Mouse (Mus musculus): ENCODE data around the gene Il1rapl2. TPM values are rescaled to one million over a fixed set of nuclear protein-coding genes. Genes with fewer than 3 reads are reported as not detected.

Gene Il1rapl2
- 0.15 and 0.26 TPM in 2 replicates for polyA plus RNA-seq (2014; fragmentation: Nextera tagmentation; extraction: Ambion mirVana)

DNA sequence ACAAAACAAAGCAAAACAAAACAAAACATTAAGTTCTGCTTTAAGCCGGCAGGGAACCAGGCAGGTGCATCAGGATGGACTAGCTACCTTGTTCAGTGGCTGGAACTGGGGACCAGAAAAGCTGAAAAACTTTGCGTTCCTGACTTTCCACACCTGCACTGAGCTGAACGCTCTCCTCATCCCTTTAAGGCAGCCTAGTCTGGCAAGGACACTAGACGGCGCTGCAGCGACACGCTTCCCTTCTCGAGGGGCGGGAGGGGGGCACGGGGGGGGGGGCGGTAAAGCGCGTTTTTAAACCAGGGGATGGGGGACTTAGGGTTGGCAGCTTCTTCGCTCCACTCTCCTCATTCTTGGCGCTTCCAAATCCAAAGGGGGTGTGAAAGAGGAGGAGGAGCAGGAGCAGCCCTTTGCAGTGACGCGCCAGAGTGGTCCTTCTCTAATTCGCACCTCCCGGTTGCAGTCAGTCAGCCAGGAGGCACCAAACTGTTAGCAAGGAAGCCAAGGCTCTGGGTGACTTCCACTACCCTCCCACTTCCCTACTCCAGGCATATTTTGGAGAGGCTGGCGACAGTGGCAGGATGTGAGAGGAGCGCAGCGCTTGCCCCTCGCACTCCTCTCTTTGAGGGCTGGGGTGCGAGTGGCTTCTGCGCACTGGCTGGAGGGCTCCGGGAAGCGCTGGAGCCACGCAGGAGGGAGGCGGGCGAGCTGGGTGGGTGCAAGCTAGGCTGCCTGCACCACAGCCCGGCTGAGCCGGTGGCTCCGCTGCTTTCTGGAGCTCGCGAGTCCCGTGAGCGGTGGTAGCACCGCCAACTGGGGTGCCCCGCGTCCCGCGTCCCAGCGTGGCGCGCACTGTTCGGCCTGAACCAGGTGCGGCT is at the start of gene Il1rapl2:
Gene Il1rapl2, plus strand, starts transcription at position 288 of the 875 bp plus-strand sequence.
- Histone ChIP-seq H3K9me3 (replicated peaks; ENCODE audit: control insufficient read depth, low read length) (no peaks in the 10 kb centered on the region), H3K27ac (ENCODE audit: low read depth, low read length) (no peak within 1 kb of the TSS), H3K27me3 (ENCODE audit: control insufficient read depth, insufficient read depth, low read length) (peaks cover 30% of the 10 kb centered on the region), H3K9ac (ENCODE audit: low read depth, low read length) (no peak within 1 kb of the TSS), H3K4me3 (ENCODE audit: low read depth, low read length) (peak within 1 kb of the TSS; percentile 39), H3K4me1 (ENCODE audit: control insufficient read depth, insufficient read depth, low read length) (no peaks in the 10 kb centered on the region), H3K4me2 (peak within 1 kb of the TSS; percentile 77), H3K36me3 (ENCODE audit: control insufficient read depth, insufficient read depth, low read length) (no peaks in the 10 kb centered on the region)
- peak; percentile 14; the same call in 1 of the 2 replicates for ATAC-seq (replicated peaks; ENCODE audit: insufficient number of reproducible peaks, low FRiP score, low TSS enrichment)
- 9% methylated on average over 36 of the region's 47 CpGs for WGBS (ENCODE audit: insufficient replicate concordance)

- Histone ChIP-seq H3K4me3 (ENCODE audit: low read depth, low read length) (no peak overlapping the region), H3K9ac (ENCODE audit: low read depth, low read length) (no peak overlapping the region), H3K9me3 (replicated peaks; ENCODE audit: control insufficient read depth, low read length) (no peaks in the 10 kb centered on the region), H3K27ac (ENCODE audit: low read depth, low read length) (no peak overlapping the region), H3K27me3 (ENCODE audit: control insufficient read depth, insufficient read depth, low read length) (no peaks in the 10 kb centered on the region), H3K4me1 (ENCODE audit: control insufficient read depth, insufficient read depth, low read length) (no peaks in the 10 kb centered on the region), H3K4me2 (no peak overlapping the region), H3K36me3 (ENCODE audit: control insufficient read depth, insufficient read depth, low read length) (no peaks in the 10 kb centered on the region)
- WGBS (ENCODE audit: insufficient replicate concordance): 61% methylated on average over 2 of the region's 2 CpGs
- ATAC-seq (replicated peaks; ENCODE audit: insufficient number of reproducible peaks, low FRiP score, low TSS enrichment): no peak
Observed at GRCm38 (mm10) chrX:137548348-137548747, 22.1 kb upstream of the Il1rapl2 start.

GRCm38 (mm10) chrX:137569472-137570188 is 778 bp upstream of the Il1rapl2 start:
- H3K4me1 ChIP-seq (ENCODE audit: control insufficient read depth, insufficient read depth, low read length): no peaks in the 10 kb centered on the region
- H3K9ac ChIP-seq (ENCODE audit: low read depth, low read length): no peak overlapping the region
- H3K4me2 ChIP-seq: peak overlapping the region; percentile 77
- no peak for ATAC-seq (replicated peaks; ENCODE audit: insufficient number of reproducible peaks, low FRiP score, low TSS enrichment)
- H3K4me3 ChIP-seq (ENCODE audit: low read depth, low read length): peak overlapping the region; percentile 39
- H3K27me3 ChIP-seq (ENCODE audit: control insufficient read depth, insufficient read depth, low read length): peaks cover 30% of the 10 kb centered on the region
- H3K9me3 ChIP-seq (replicated peaks; ENCODE audit: control insufficient read depth, low read length): no peaks in the 10 kb centered on the region
- 24% methylated on average over 21 of the region's 21 CpGs for WGBS (ENCODE audit: insufficient replicate concordance)
- H3K36me3 ChIP-seq (ENCODE audit: control insufficient read depth, insufficient read depth, low read length): no peaks in the 10 kb centered on the region
- H3K27ac ChIP-seq (ENCODE audit: low read depth, low read length): no peak overlapping the region

DNA sequence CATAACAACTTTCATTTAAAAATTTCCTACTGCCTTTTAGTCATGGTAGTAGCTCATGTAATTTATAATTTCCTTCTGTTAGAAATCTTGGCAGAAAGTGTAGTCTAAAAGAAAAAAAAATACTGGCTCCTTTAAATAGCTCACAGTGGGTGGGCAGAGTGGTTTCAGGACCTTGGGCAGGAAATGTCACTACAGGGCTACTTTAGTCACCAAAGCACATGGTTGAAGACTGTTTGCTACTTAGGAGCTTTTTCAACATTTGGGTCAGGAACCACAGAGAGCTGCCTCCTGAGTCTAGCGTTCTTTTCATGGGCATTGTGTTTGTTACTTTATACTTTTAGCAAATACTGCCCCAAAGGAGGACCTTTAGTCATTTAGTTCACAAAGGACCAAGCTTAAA is 12.2 kb downstream of the Il1rapl2 start:
- no peaks in the 10 kb centered on the region for H3K4me1 ChIP-seq (ENCODE audit: control insufficient read depth, insufficient read depth, low read length)
- H3K36me3 ChIP-seq (ENCODE audit: control insufficient read depth, insufficient read depth, low read length): no peaks in the 10 kb centered on the region
- H3K4me3 ChIP-seq (ENCODE audit: low read depth, low read length): no peak overlapping the region
- no peaks in the 10 kb centered on the region for H3K9me3 ChIP-seq (replicated peaks; ENCODE audit: control insufficient read depth, low read length)
- no peak for ATAC-seq (replicated peaks; ENCODE audit: insufficient number of reproducible peaks, low FRiP score, low TSS enrichment)
- no peak overlapping the region for H3K9ac ChIP-seq (ENCODE audit: low read depth, low read length)
- H3K4me2 ChIP-seq: no peak overlapping the region
- no peak overlapping the region for H3K27ac ChIP-seq (ENCODE audit: low read depth, low read length)
- WGBS (ENCODE audit: insufficient replicate concordance): 38% methylated on average over 1 of the region's 1 CpGs
- H3K27me3 ChIP-seq (ENCODE audit: control insufficient read depth, insufficient read depth, low read length): no peaks in the 10 kb centered on the region

DNA sequence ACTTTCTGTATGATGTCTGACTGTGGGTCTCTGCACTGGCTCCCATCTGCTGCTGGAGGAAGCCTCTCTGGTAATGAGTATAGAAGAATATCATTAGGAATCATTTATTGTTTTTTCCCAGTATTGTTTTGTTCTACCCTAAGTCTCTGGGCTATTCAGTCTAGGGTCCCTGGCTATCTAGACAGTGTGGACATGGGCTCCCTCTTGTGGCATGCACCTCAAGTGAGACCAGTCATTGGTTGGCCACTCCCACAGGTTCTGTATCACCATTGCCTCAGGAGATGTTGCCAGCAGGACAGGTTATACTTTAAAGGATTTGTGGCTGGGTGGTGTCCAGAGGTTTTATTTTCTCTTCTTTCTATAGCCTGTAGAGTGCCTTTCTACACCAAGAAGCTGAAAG is 50.3 kb downstream of the Il1rapl2 start:
- Histone ChIP-seq H3K4me2 (no peak overlapping the region), H3K36me3 (ENCODE audit: control insufficient read depth, insufficient read depth, low read length) (no peaks in the 10 kb centered on the region), H3K9me3 (replicated peaks; ENCODE audit: control insufficient read depth, low read length) (no peaks in the 10 kb centered on the region), H3K9ac (ENCODE audit: low read depth, low read length) (no peak overlapping the region), H3K4me3 (ENCODE audit: low read depth, low read length) (no peak overlapping the region), H3K4me1 (ENCODE audit: control insufficient read depth, insufficient read depth, low read length) (no peaks in the 10 kb centered on the region), H3K27ac (ENCODE audit: low read depth, low read length) (no peak overlapping the region), H3K27me3 (ENCODE audit: control insufficient read depth, insufficient read depth, low read length) (no peaks in the 10 kb centered on the region)
- ATAC-seq (replicated peaks; ENCODE audit: insufficient number of reproducible peaks, low FRiP score, low TSS enrichment): no peak

GRCm38 (mm10) chrX:137667011-137667410 is 96.6 kb downstream of the Il1rapl2 start:
- H3K9ac ChIP-seq (ENCODE audit: low read depth, low read length): no peak overlapping the region
- H3K4me1 ChIP-seq (ENCODE audit: control insufficient read depth, insufficient read depth, low read length): no peaks in the 10 kb centered on the region
- 28% methylated on average over 2 of the region's 2 CpGs for WGBS (ENCODE audit: insufficient replicate concordance)
- no peak for ATAC-seq (replicated peaks; ENCODE audit: insufficient number of reproducible peaks, low FRiP score, low TSS enrichment)
- H3K27me3 ChIP-seq (ENCODE audit: control insufficient read depth, insufficient read depth, low read length): no peaks in the 10 kb centered on the region
- no peaks in the 10 kb centered on the region for H3K9me3 ChIP-seq (replicated peaks; ENCODE audit: control insufficient read depth, low read length)
- H3K36me3 ChIP-seq (ENCODE audit: control insufficient read depth, insufficient read depth, low read length): no peaks in the 10 kb centered on the region
- no peak overlapping the region for H3K4me2 ChIP-seq
- H3K4me3 ChIP-seq (ENCODE audit: low read depth, low read length): no peak overlapping the region
- no peak overlapping the region for H3K27ac ChIP-seq (ENCODE audit: low read depth, low read length)

GRCm38 (mm10) chrX:137687974-137688373 is 117.6 kb downstream of the Il1rapl2 start:
- no peaks in the 10 kb centered on the region for H3K36me3 ChIP-seq (ENCODE audit: control insufficient read depth, insufficient read depth, low read length)
- H3K4me2 ChIP-seq: no peak overlapping the region
- H3K27me3 ChIP-seq (ENCODE audit: control insufficient read depth, insufficient read depth, low read length): no peaks in the 10 kb centered on the region
- no peak overlapping the region for H3K9ac ChIP-seq (ENCODE audit: low read depth, low read length)
- H3K27ac ChIP-seq (ENCODE audit: low read depth, low read length): no peak overlapping the region
- no peak for ATAC-seq (replicated peaks; ENCODE audit: insufficient number of reproducible peaks, low FRiP score, low TSS enrichment)
- no peak overlapping the region for H3K4me3 ChIP-seq (ENCODE audit: low read depth, low read length)
- H3K9me3 ChIP-seq (replicated peaks; ENCODE audit: control insufficient read depth, low read length): no peaks in the 10 kb centered on the region
- WGBS (ENCODE audit: insufficient replicate concordance): 71% methylated on average over 1 of the region's 1 CpGs
- no peaks in the 10 kb centered on the region for H3K4me1 ChIP-seq (ENCODE audit: control insufficient read depth, insufficient read depth, low read length)

- 83% methylated on average over 2 of the region's 2 CpGs for WGBS (ENCODE audit: insufficient replicate concordance)
- no peaks in the 10 kb centered on the region for H3K36me3 ChIP-seq (ENCODE audit: control insufficient read depth, insufficient read depth, low read length)
- H3K9ac ChIP-seq (ENCODE audit: low read depth, low read length): no peak overlapping the region
- no peak overlapping the region for H3K27ac ChIP-seq (ENCODE audit: low read depth, low read length)
- H3K27me3 ChIP-seq (ENCODE audit: control insufficient read depth, insufficient read depth, low read length): no peaks in the 10 kb centered on the region
- no peak overlapping the region for H3K4me2 ChIP-seq
- ATAC-seq (replicated peaks; ENCODE audit: insufficient number of reproducible peaks, low FRiP score, low TSS enrichment): no peak
- no peak overlapping the region for H3K4me3 ChIP-seq (ENCODE audit: low read depth, low read length)
- H3K4me1 ChIP-seq (ENCODE audit: control insufficient read depth, insufficient read depth, low read length): no peaks in the 10 kb centered on the region
- no peaks in the 10 kb centered on the region for H3K9me3 ChIP-seq (replicated peaks; ENCODE audit: control insufficient read depth, low read length)
Observed at GRCm38 (mm10) chrX:137700006-137700405, 129.6 kb downstream of the Il1rapl2 start.
